Mouse (Mus musculus) right cerebral cortex, postnatal 36 days (tissue): ENCODE measurements around the gene Fzd5.

Experiments used
- DNase-seq, 2 experiments: peaks; one replicate each; pipeline ENCODE4 v3.0.0; 2022; ENCODE audit warnings: low spot score in 2 of 2, mixed read lengths in 1 of 2

Fzd5 gene

DNA sequence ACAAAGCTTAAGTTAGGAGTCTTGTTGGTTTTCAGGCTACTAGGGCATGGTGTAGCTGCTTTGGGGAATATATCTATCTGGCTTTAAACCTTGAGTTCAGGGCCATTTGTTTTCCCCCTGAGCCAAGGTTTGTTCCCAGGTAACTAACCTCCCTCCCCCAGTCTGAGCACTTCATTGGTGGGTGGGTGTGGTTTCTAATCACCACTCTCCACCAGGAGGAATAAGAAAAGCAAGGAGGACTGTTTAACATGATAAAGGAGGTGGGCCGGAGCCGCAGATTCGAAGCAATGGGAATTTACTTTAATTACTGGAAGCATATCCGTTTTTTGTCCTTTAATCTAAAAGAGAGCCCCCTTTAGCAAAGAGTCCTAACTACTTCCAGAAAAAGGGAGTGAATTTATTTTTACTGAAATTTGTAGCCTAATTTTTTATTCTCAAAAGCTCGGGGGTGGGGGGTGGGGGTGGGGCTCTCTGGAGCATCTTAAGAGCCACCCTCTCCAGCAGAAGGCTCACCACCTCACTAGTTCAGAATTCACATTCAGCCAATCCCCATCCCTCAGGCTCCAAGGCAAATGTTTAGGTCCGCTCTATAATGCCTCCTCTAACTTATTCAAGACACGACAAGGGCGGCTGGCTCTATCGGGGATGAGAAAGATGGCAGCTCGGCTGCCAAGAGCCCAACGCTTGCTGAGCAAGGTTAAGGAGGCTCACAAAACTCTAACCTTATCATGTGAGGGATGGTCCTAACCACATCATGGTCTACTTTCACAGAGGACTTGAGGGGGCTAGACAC lies 3.9 kb downstream of the Fzd5 start:
- no peak for DNase-seq

DNA sequence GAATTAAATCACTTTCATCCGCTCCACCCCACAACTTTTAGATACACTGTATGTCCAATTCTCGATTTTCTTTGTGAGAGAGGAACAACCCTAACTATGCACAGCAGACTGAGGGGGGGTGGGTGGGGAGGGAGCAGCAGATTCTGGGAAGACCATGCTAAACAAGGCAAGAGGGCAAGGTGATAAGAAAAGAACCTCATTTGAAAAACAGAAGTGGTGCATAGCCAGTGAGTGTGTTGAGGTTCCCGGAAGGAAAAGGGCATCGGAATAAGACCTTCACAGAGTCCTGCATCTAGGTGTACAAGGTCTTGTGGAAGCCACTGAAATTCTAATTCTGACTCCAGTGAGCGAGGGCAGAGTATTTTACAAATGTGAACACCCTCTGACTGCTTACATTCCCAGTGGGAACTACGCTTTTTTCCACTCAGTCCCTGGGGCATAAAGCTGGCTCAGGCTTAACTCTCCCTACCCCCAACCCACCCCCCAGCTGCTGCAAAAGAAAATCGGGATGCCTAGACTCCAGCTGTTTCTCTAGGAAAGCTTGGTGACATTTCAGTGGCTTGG lies 4.8 kb downstream of the Fzd5 start:
- no peak for DNase-seq

DNA sequence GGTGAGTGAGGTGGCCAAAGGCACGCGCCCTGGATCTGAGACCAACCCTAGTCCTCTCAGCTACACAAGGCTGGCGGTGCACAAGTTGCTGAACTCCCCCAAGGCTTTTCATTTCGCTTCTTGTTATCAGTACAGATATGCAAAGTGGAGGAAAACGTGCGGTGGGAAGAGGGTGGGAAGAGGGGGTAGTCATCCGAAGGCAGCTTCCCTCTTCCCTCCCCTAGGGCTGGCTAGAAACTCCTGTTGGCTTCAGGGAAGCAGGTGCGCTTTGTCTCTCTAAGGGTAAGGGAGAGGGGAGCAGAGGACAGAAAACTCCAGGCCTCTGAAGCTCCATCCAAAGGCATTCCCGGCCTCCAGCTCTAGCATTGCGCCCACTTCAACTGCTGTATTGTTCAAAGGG lies 5.4 kb downstream of the Fzd5 start:
- no peak for DNase-seq

- DNase-seq: no peak
Measured at GRCm38 (mm10) chr1:64731341-64732020, 6.1 kb downstream of the Fzd5 start.

- DNase-seq: no peak
Measured at GRCm38 (mm10) chr1:64730046-64730445, 7.5 kb downstream of the Fzd5 start.

DNA sequence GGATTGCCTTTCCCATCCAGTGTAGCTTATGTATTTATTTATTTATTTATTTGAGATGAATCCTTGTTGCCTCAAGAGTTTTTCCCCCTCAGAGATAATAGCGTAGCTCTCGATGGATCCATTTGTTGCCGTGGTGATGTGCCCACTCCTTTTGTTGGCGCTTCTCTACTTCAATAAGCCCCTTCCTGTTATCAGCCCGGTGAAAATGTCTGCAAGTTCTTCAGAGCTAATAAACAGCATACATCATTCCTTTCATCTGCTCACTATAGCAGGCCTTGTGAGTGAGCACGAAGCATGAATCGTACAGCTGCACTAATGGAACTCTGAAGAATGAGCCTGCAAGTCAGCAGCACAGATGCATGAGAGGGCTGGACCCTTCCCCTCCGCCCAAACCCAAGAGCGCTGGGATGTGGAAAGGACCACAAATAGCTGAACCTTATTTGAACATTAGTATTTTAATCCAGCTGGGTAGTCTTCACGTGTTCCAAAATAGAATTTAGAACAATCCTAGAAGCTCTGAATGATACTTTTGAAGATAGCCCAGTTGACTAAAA lies 16.4 kb downstream of the Fzd5 start:
- no peak for DNase-seq

DNA sequence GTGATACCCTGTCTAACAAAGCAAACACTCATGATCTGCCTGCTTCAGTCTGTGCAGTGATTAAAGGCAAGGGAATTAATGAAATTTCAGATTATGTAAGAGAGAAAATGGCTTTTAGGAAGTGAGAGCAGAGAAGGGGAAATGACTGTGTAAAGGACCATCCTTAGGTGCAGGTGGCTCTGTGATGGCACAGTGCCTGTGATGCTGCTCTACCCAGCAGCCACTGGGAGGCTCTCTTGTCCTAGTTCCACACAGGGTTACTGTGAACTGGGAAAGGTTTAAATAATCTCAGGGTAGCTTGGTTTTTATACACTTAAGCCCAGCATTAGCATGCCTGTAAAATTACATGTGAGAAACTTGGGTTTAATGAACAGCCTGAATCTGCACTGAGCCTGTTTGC lies 20.0 kb downstream of the Fzd5 start:
- DNase-seq: no peak

GRCm38 (mm10) chr1:64716589-64717304 lies 20.8 kb downstream of the Fzd5 start:
- no peak for DNase-seq

GRCm38 (mm10) chr1:64715458-64715857 lies 22.1 kb downstream of the Fzd5 start:
- no peak for DNase-seq

DNA sequence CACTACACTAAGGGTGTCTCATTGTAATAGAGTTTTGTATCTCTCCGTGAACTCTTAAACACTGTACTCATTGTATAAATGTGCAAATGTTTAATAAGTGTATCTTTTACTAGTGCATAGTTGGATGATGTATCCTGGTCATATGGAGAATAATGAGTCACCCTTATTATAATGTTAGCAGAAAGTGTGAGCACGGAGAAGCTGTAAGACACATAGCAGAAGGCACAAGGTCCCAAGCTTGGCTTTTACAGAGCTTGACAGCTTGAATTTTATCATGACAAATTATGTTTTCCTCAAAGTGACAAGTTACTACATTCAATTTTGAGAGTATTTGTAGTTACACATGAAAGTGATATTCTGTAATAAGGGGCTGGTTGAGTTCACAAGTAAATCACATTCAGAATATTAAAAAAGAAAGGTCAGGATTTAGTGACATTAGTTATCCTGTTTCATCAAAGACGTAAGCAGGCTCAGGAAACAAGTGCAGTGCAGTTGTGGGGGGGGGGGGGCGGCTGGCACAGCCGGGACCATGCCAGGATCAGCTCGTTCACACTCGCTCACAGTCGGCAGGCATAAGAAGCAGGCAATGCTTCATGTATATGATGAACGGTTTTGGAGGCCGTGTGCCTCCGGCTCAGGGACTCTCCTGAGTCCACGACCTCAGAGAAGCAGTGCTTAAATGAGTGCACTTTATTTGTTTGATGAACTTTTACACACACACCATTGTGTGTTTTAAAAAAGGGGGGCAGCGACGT lies 25.4 kb downstream of the Fzd5 start:
- DNase-seq: no peak

- DNase-seq: no peak
Measured at GRCm38 (mm10) chr1:64709891-64710290, 27.7 kb downstream of the Fzd5 start.

GRCm38 (mm10) chr1:64706610-64707009 lies 30.9 kb downstream of the Fzd5 start:
- no peak for DNase-seq

- DNase-seq: peak; percentile 48 to 62
Measured at GRCm38 (mm10) chr1:64705230-64705629, 32.3 kb downstream of the Fzd5 start.

GRCm38 (mm10) chr1:64701780-64702179 lies 35.8 kb downstream of the Fzd5 start:
- DNase-seq: no peak

DNA sequence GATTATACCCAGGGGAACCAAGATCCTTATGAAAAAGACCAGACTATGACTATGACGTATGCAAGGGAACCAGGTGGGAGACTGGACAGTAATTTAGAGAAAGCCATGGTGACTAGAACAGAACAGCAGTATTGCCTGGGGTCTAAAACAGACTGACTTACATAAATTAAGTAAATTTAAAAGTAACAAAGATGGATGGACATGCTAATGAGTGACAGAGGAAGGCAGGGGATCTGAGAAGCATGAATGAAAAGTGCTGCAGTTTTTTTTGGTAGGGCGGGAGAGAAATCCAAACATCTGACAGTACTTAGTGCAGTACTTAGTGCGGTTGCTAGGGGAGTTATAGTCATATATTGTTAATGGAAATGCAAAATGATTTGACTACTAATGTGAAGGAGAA lies 42.4 kb downstream of the Fzd5 start:
- DNase-seq: no peak

DNA sequence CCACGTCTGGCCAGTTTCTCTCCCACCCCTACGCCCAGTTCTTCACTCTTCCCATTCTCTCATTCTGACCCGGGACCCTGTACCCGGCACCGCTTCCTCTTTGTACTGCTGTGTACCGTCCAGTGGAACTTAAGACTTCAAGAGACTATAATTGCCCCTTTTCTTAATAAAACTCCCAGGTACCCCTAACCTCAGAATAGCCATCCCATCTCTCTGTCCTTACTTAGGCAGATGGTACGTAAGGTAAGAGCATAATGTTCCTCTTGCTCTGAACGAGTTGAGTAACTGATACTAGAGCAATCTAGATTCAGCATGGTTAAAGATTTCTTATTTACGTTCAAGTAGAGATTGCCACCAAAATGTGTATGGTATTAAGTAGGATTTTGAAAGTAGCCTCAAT lies 46.0 kb downstream of the Fzd5 start:
- DNase-seq: no peak

DNA sequence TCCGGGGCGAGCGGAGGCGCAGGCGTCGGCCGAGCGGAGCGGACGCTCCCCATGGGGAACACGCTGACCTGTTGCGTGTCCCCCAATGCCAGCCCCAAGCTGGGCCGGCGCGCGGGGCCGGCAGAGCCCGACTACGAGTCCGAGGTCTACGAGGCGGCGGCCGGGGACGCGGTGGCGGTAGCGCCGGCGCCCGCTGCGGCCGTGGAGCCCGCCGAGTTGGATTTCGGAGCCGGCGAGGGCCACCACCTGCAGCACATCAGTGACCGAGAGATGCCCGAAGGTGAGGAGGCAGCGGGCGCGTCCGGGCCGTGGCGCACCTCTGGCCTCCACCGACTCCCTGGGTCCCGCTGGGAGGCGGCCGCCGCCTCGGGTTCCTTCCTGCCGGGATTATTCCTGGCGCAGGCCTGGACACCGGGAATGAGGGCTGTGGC lies 46.4 kb downstream of the Fzd5 start:
- peak in 1 of 2 experiments; percentile 14 for DNase-seq

GRCm38 (mm10) chr1:64690213-64691013 lies 47.1 kb downstream of the Fzd5 start, which contains the start of gene Ccnyl1:
Gene Ccnyl1 (plus strand): TSS chr1:64690455.
- peak; percentile 99 for DNase-seq

- no peak for DNase-seq
Measured at GRCm38 (mm10) chr1:64689561-64690212, 47.9 kb downstream of the Fzd5 start.

GRCm38 (mm10) chr1:64688046-64688445 lies 49.5 kb downstream of the Fzd5 start:
- DNase-seq: no peak
